Mouse (Mus musculus) adrenal gland, adult 8-10 months (tissue): ENCODE results near the gene Nrn1l. TPM values are rescaled to one million over a fixed set of nuclear protein-coding genes. Genes with fewer than 3 reads are reported as not detected.

ENCODE experiments used
- total RNA-seq, 4 experiments: library from RNA; stranded (reverse); gene quantifications; 2 replicates each; pipeline ENCODE4 v1.2.4; 2022

The Nrn1l gene
- total RNA-seq, 4 experiments from 2014 or later, result 0.75 to 2.3 (median 1.7) TPM

Other genes starting within 250 kb of the Nrn1l start
- 1 to 10 TPM; 2.1 to 3.9 (median 3.1) TPM for gene Carmil2, start 207.3 kb upstream of the Nrn1l start, total RNA-seq
- gene Acd, start 192.5 kb upstream of the Nrn1l start, total RNA-seq, result 10 to 100 TPM; 22.3 to 37.1 (median 29.5) TPM
- gene Pard6a, start 192.4 kb upstream of the Nrn1l start, total RNA-seq, result 10 to 100 TPM; 10.7 to 14.2 (median 12.8) TPM
- gene 4933405L10Rik, start 185.9 kb upstream of the Nrn1l start, total RNA-seq, result not detected
- gene Enkd1, start 185.4 kb upstream of the Nrn1l start, total RNA-seq, result 1 to 10 TPM; 4.6 to 8.1 (median 5.8) TPM
- 10 to 100 TPM in 2 of 4 experiments, 1 to 10 TPM in 2; 8.9 to 10.9 (median 10.0) TPM for gene Gfod2, start 134.9 kb upstream of the Nrn1l start, total RNA-seq
- 10 to 100 TPM; 25.7 to 30.1 (median 27.3) TPM for gene Ranbp10, start 66.2 kb upstream of the Nrn1l start, total RNA-seq
- not detected for gene Tsnaxip1, start 65.8 kb upstream of the Nrn1l start, total RNA-seq
- gene Cenpt, start 40.3 kb upstream of the Nrn1l start, total RNA-seq, result 1 to 10 TPM; 6.2 to 9.7 (median 7.3) TPM
- gene Thap11, start 38.4 kb upstream of the Nrn1l start, total RNA-seq, result 10 to 100 TPM; 38.2 to 45.1 (median 43.6) TPM
- 10 to 100 TPM; 28.5 to 37.2 (median 29.0) TPM for gene Nutf2, start 33.0 kb upstream of the Nrn1l start, total RNA-seq
- gene Edc4, start 12.7 kb upstream of the Nrn1l start, total RNA-seq, result 10 to 100 TPM; 34.1 to 61.1 (median 46.6) TPM
- 10 to 100 TPM; 34.1 to 36.1 (median 34.9) TPM for gene Pskh1, start 6.9 kb downstream of the Nrn1l start, total RNA-seq
- 1 to 10 TPM in 1 of 4 experiments, under 1 TPM in 2, not detected in 1; 0.78 to 1.8 (median 0.86) TPM for gene Ctrl, start 40.3 kb downstream of the Nrn1l start, total RNA-seq
- 100 to 1,000 TPM in 1 of 4 experiments, 10 to 100 TPM in 3; 66.8 to 110 (median 68.4) TPM for gene Psmb10, start 44.9 kb downstream of the Nrn1l start, total RNA-seq
- gene Lcat, start 49.8 kb downstream of the Nrn1l start, total RNA-seq, result 1 to 10 TPM; 1.1 to 3.1 (median 2.2) TPM
- 10 to 100 TPM; 46.2 to 86.2 (median 68.3) TPM for gene Slc12a4, start 72.5 kb downstream of the Nrn1l start, total RNA-seq
- not detected for gene Dpep3, start 85.9 kb downstream of the Nrn1l start, total RNA-seq
- gene Dus2, start 97.8 kb downstream of the Nrn1l start, total RNA-seq, result 10 to 100 TPM; 16.1 to 26.6 (median 22.3) TPM
- not detected for gene Dpep2nb, start 112.4 kb downstream of the Nrn1l start, total RNA-seq
- 10 to 100 TPM; 17.3 to 19.0 (median 17.9) TPM for gene Ddx28, start 118.3 kb downstream of the Nrn1l start, total RNA-seq
- gene Nfatc3, start 165.3 kb downstream of the Nrn1l start, total RNA-seq, result 10 to 100 TPM; 42.3 to 54.0 (median 43.6) TPM
- 1 to 10 TPM; 2.7 to 5.6 (median 4.7) TPM for gene Esrp2, start 243.4 kb downstream of the Nrn1l start, total RNA-seq